Mouse (Mus musculus): ENCODE measurements around the gene Gbp8. TPM values are rescaled to one million over a fixed set of nuclear protein-coding genes. Genes with fewer than 3 reads are reported as not detected.
"Not testable (repeated sequence)": the region's sequence is repeated elsewhere in the genome, so short reads cannot be mapped to it uniquely, and the experiment has no call there.

Gbp8 gene
- total and polyA plus RNA-seq, 2 experiments from 2014 or later: 0.27 to 0.32 TPM

DNA sequence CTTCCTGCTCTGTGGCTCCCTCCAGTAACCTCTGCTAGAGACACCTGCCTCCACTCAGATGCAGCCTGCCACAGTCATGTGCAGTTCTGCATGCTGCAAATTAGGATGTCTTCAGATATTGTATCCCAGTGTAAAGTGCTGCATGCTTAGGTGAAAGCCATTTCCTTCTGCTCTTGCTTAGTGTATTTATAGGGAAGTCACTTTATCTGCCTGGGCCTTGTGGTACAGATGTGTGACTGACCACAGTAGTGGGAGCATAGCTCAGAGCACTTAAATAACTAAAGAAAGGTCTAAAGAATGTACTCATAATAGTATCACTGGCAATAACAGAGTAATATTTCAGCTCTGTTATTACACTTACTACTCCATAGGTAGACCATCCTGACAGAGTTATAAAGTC, 57.4 kb downstream of the Gbp8 start:
- Histone ChIP-seq H3K9me3 (ENCODE audit: low read length) (no peaks in the 10 kb centered on the region), H3K9ac (replicated peaks; ENCODE audit: low read length, poor library complexity, severe bottlenecking) (no peak overlapping the region), H3K27me3 (ENCODE audit: insufficient read depth, low read length) (no peaks in the 10 kb centered on the region), H3K4me3 (ENCODE audit: low read depth, low read length) (no peak overlapping the region), H3K36me3 (ENCODE audit: insufficient read depth, low read length) (no peaks in the 10 kb centered on the region), H3K4me2 (ENCODE audit: low read depth, low read length, poor library complexity, severe bottlenecking) (no peak overlapping the region), H3K4me1 (ENCODE audit: insufficient read depth, low read length) (no peaks in the 10 kb centered on the region), H3K27ac (ENCODE audit: low read depth, low read length) (no peak overlapping the region)
- ATAC-seq (ENCODE audit: low FRiP score): no peak
- no peak for DNase-seq (ENCODE audit: low spot score)
- TF ChIP-seq CTCF (IDR thresholded peaks at IDR 0.05): no peak

DNA sequence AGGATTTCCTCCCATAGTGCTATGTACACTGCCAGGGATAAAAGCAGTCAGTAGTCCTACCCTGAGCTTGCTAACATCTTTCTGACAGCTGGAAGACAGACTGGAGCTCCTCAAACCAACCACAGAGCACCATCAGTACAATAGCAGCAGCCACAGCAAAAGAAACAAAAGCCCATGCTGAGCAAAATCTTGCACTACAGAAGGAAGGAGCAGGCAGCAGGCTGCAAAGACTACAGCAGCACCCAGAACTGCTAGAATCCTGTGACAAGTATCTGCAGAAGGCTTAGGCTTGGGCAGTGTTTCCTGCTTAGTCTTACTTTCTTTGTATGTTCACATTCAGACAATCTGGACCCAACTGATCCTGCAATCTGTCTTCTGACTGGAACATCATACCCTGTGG, 71.0 kb downstream of the Gbp8 start:
- ATAC-seq (ENCODE audit: low FRiP score); H3K36me3 ChIP-seq (ENCODE audit: insufficient read depth, low read length); DNase-seq (ENCODE audit: low spot score); H3K4me1 ChIP-seq (ENCODE audit: insufficient read depth, low read length); H3K27me3 ChIP-seq (ENCODE audit: insufficient read depth, low read length); H3K9me3 ChIP-seq (ENCODE audit: low read length); H3K4me3 ChIP-seq (ENCODE audit: low read depth, low read length); H3K4me2 ChIP-seq (ENCODE audit: low read depth, low read length, poor library complexity, severe bottlenecking); H3K27ac ChIP-seq (ENCODE audit: low read depth, low read length); H3K9ac ChIP-seq (replicated peaks; ENCODE audit: low read length, poor library complexity, severe bottlenecking): not testable (repeated sequence)

DNA sequence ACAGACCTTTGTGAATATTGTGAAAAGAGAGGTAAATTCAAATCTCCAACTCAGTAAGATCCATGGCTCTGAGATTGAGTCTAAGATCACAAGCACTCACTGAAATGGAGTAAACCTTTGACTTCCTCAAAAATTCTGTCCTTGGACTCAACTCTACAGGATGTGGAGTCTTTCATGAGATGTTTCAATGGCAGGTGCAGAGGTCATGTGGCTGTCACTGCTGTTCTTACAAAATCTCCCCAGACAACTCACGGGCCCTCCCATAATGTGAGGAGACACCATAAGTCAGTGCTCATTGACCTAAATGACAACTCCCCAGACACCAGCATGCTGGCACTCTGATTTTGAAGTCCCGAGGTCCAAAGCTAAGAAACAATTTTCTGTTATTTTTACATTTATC, 74.9 kb downstream of the Gbp8 start:
- not testable (repeated sequence) for H3K4me2 ChIP-seq (ENCODE audit: low read depth, low read length, poor library complexity, severe bottlenecking); H3K9me3 ChIP-seq (ENCODE audit: low read length); H3K4me1 ChIP-seq (ENCODE audit: insufficient read depth, low read length); H3K4me3 ChIP-seq (ENCODE audit: low read depth, low read length); H3K36me3 ChIP-seq (ENCODE audit: insufficient read depth, low read length); H3K9ac ChIP-seq (replicated peaks; ENCODE audit: low read length, poor library complexity, severe bottlenecking); H3K27ac ChIP-seq (ENCODE audit: low read depth, low read length); ATAC-seq (ENCODE audit: low FRiP score); DNase-seq (ENCODE audit: low spot score); H3K27me3 ChIP-seq (ENCODE audit: insufficient read depth, low read length)
- 61% methylated on average over 2 of the region's 2 CpGs for WGBS

DNA sequence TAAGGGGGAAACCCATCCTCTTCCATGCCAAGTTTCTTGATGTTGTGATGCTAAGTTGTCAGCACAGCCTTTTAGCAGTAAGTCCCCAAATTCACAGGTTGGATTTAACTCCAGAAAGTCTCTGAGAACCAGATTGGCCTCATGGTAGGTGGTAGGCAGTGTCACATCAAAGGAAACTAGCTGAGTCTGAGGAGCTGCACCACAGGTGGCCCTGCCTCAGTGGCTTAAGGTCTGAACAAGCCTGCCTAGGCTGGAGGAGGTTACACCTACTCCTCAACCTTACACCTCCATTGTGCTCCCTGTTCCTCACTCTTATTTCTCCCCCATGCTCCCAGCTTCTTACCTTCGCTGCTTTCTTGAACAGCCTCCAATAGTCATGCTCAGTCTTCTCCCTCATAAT, 76.0 kb downstream of the Gbp8 start:
- no peak for DNase-seq (ENCODE audit: low spot score)
- no peak overlapping the region for H3K4me2 ChIP-seq (ENCODE audit: low read depth, low read length, poor library complexity, severe bottlenecking)
- H3K9ac ChIP-seq (replicated peaks; ENCODE audit: low read length, poor library complexity, severe bottlenecking): no peak overlapping the region
- H3K36me3 ChIP-seq (ENCODE audit: insufficient read depth, low read length): no peaks in the 10 kb centered on the region
- ATAC-seq (ENCODE audit: low FRiP score): no peak
- TF ChIP-seq CTCF (IDR thresholded peaks at IDR 0.05): no peak
- no peaks in the 10 kb centered on the region for H3K27me3 ChIP-seq (ENCODE audit: insufficient read depth, low read length)
- H3K9me3 ChIP-seq (ENCODE audit: low read length): no peaks in the 10 kb centered on the region
- WGBS: 76% methylated on average over 1 of the region's 1 CpGs
- no peaks in the 10 kb centered on the region for H3K4me1 ChIP-seq (ENCODE audit: insufficient read depth, low read length)
- no peak overlapping the region for H3K27ac ChIP-seq (ENCODE audit: low read depth, low read length)
- H3K4me3 ChIP-seq (ENCODE audit: low read depth, low read length): no peak overlapping the region

DNA sequence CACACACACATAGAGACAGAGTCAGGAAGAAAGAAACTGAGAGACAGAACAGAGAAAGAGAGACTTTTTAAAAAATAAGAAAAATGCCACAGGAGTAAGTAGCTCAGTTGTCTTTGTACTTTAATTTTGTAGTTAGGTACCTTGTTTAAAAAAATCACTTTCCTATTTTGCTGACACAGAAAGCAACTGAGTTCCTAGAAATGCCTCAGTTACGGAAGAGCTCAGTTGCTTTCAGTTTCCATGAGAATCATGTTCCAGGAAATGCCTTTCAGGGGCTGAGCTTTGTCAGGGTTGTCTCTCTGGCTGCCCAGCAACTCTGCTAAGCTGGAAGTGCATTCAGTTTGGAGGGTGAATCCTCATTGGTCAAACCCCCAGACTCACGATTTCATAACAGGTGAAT, 76.9 kb downstream of the Gbp8 start:
- H3K9ac ChIP-seq (replicated peaks; ENCODE audit: low read length, poor library complexity, severe bottlenecking); DNase-seq (ENCODE audit: low spot score); H3K36me3 ChIP-seq (ENCODE audit: insufficient read depth, low read length); ATAC-seq (ENCODE audit: low FRiP score); H3K27ac ChIP-seq (ENCODE audit: low read depth, low read length); H3K9me3 ChIP-seq (ENCODE audit: low read length); H3K4me1 ChIP-seq (ENCODE audit: insufficient read depth, low read length); H3K4me2 ChIP-seq (ENCODE audit: low read depth, low read length, poor library complexity, severe bottlenecking); H3K4me3 ChIP-seq (ENCODE audit: low read depth, low read length); H3K27me3 ChIP-seq (ENCODE audit: insufficient read depth, low read length): not testable (repeated sequence)
- WGBS: 84% methylated on average over 2 of the region's 2 CpGs

DNA sequence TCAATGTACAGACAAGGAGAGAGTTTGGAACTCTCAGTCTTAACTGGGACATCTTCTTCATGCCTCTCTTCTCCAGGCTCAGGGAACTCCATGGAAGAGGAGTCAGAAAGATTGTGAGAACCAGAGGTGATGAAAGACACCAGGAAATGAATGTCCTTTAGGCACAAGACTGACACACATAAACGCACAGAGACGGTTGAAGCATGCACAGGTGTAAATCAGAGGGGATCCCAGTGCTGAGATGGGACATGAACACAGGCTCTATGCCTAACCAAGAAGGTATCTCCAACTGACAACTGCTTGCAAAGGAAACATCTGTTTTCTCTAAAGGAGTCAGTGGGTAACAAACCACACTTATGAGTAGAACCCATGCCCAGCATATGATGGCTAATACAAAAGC, 79.1 kb downstream of the Gbp8 start:
- no peak for TF ChIP-seq CTCF (IDR thresholded peaks at IDR 0.05)
- no peak for DNase-seq (ENCODE audit: low spot score)
- Histone ChIP-seq H3K36me3 (ENCODE audit: insufficient read depth, low read length) (no peaks in the 10 kb centered on the region), H3K9me3 (ENCODE audit: low read length) (no peaks in the 10 kb centered on the region), H3K27ac (ENCODE audit: low read depth, low read length) (no peak overlapping the region), H3K4me3 (ENCODE audit: low read depth, low read length) (no peak overlapping the region), H3K9ac (replicated peaks; ENCODE audit: low read length, poor library complexity, severe bottlenecking) (no peak overlapping the region), H3K4me2 (ENCODE audit: low read depth, low read length, poor library complexity, severe bottlenecking) (no peak overlapping the region), H3K4me1 (ENCODE audit: insufficient read depth, low read length) (no peaks in the 10 kb centered on the region), H3K27me3 (ENCODE audit: insufficient read depth, low read length) (no peaks in the 10 kb centered on the region)
- WGBS: 98% methylated on average over 2 of the region's 2 CpGs
- ATAC-seq (ENCODE audit: low FRiP score): no peak

DNA sequence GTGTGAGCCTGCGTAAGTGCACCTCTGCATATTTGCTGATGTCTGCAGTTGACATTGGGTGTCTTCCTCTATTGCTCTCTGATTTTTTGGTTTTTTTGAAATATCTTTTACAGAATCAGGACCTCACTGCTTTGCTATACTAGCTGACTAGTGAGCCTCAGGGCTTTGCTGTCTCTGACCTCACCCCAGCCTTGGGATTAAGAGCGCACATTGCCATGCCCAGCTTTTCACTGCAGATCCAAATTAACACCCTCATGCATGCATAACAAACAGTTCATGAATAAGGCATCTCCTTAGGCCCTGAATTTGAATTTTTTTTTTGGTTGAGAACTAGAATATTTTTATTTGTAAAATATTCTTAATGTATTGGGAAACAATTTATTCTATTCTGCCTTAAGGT, 84.1 kb downstream of the Gbp8 start:
- ATAC-seq (ENCODE audit: low FRiP score) (no peak), DNase-seq (ENCODE audit: low spot score) (no peak)
- Histone ChIP-seq H3K27me3 (ENCODE audit: insufficient read depth, low read length) (no peaks in the 10 kb centered on the region), H3K27ac (ENCODE audit: low read depth, low read length) (no peak overlapping the region), H3K4me1 (ENCODE audit: insufficient read depth, low read length) (no peaks in the 10 kb centered on the region), H3K9me3 (ENCODE audit: low read length) (no peaks in the 10 kb centered on the region), H3K36me3 (ENCODE audit: insufficient read depth, low read length) (no peaks in the 10 kb centered on the region), H3K4me3 (ENCODE audit: low read depth, low read length) (no peak overlapping the region), H3K4me2 (ENCODE audit: low read depth, low read length, poor library complexity, severe bottlenecking) (no peak overlapping the region), H3K9ac (replicated peaks; ENCODE audit: low read length, poor library complexity, severe bottlenecking) (no peak overlapping the region)
- 60% methylated on average over 2 of the region's 2 CpGs for WGBS
- no peak for TF ChIP-seq CTCF (IDR thresholded peaks at IDR 0.05)

DNA sequence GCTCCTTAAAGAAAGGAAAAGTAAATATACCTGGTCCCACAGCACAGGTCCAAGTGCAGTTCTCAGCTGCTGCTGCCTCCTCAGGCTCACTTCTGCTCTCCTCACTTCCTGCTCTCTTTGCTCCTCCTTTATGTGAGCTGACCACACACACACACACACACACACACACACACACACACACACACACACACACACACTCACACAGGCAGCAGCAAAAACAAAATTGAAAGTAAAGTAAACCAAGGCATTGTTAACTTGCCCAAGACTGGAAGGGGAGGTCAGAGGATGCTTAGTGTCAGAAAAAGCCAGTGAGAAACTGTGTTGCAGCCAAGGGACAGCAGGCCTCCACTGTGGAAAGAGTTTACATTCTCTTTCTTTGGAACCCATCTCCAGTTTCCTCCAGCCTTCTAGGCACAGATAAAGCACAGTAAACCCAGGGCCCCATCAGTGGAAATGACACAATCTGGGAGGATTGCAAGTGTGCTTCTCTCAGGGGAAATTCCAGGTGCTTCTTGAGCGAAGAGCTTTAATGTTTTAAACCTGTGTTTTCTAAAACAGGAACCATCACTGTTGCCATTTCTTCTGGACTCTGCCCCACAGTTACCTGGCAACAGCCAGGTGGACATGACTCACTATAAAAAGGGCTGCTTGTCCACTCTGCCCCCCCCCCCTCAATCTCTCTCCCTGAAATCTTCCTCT, 85.7 kb downstream of the Gbp8 start:
- not testable (repeated sequence) for ATAC-seq (ENCODE audit: low FRiP score)

More for the DNA sequence above, 85.7 kb downstream of the Gbp8 start:
- H3K9ac ChIP-seq (replicated peaks; ENCODE audit: low read length, poor library complexity, severe bottlenecking); H3K27me3 ChIP-seq (ENCODE audit: insufficient read depth, low read length); H3K4me3 ChIP-seq (ENCODE audit: low read depth, low read length); H3K9me3 ChIP-seq (ENCODE audit: low read length); H3K4me2 ChIP-seq (ENCODE audit: low read depth, low read length, poor library complexity, severe bottlenecking); H3K27ac ChIP-seq (ENCODE audit: low read depth, low read length); H3K36me3 ChIP-seq (ENCODE audit: insufficient read depth, low read length); H3K4me1 ChIP-seq (ENCODE audit: insufficient read depth, low read length); DNase-seq (ENCODE audit: low spot score): not testable (repeated sequence)
- WGBS: 86% methylated on average over 1 of the region's 1 CpGs

Data from midbrain, postnatal 0 days (tissue).